ENCODE assay signal across 22 mouse cellular contexts in the genomic region with DNA sequence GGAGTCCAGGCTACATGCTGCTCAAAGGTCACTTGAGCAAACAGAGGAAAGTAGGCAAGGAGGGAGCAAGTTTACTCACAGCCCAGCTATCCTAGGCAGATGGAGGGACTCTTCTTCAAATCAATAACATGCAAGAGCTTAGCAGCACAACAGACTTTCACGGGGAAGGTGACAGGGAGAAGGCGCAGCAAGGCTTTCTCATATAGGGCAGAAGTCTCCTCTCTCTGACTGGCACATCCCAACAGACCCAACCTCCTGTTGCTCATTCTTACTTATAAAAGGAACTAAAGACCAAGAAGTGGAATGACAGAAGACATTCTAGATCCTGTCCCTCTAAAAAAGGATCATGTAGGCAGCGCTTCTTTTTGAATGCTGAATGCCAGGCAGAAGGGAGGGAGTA.
"Had no signal": no experiment of that assay in that cellular context is flagged by ENCODE, and none has a peak within 500 bp of the region (broad histone marks: within the 10 kb centered on the region; RNA-seq: fewer than 3 reads in every experiment).

No protein-coding gene starts in this region.

- DNase-seq: kidney, adult 8-10 months; kidney, postnatal 10 days; kidney, postnatal 36 days; left cerebral cortex, postnatal 4 days; liver; lung, adult 18-20 months; lung, postnatal 10 days; lung, postnatal 36 days; right cerebral cortex, postnatal 14 days; right cerebral cortex, postnatal 4 days; thymus, adult 2 months; thymus, postnatal 14 days; thymus, postnatal 4 days had no signal

- H3K9ac ChIP-seq: kidney, embryonic 15.5 days; limb, embryonic 13.5 days; liver, embryonic 12.5 days; liver, embryonic 15.5 days; lung, embryonic 15.5 days; midbrain, embryonic 13.5 days had no signal

- H3K4me3 ChIP-seq: kidney, embryonic 15.5 days; limb, embryonic 13.5 days; liver, embryonic 12.5 days; liver, embryonic 15.5 days; lung, embryonic 15.5 days; megakaryocyte, embryonic 14.5 days; midbrain, embryonic 10.5 days; midbrain, embryonic 13.5 days had no signal

- H3K27me3 ChIP-seq: kidney, embryonic 15.5 days; limb, embryonic 13.5 days; liver, embryonic 12.5 days; liver, embryonic 15.5 days; lung, embryonic 15.5 days; midbrain, embryonic 13.5 days had no signal

- H3K4me1 ChIP-seq: kidney, embryonic 15.5 days; liver, embryonic 12.5 days; liver, embryonic 15.5 days; lung, embryonic 15.5 days; midbrain, embryonic 10.5 days; midbrain, embryonic 13.5 days had no signal

- H3K4me2 ChIP-seq: kidney, embryonic 15.5 days; limb, embryonic 13.5 days; liver, embryonic 12.5 days; liver, embryonic 15.5 days; lung, embryonic 15.5 days; midbrain, embryonic 13.5 days had no signal

- H3K36me3 ChIP-seq: kidney, embryonic 15.5 days; limb, embryonic 13.5 days; liver, embryonic 12.5 days; liver, embryonic 15.5 days; lung, embryonic 15.5 days; midbrain, embryonic 10.5 days; midbrain, embryonic 13.5 days had no signal

- H3K27ac ChIP-seq: kidney, embryonic 15.5 days; limb, embryonic 13.5 days; liver, embryonic 12.5 days; liver, embryonic 15.5 days; lung, embryonic 15.5 days; midbrain, embryonic 10.5 days; midbrain, embryonic 13.5 days; stomach, postnatal 0 days had no signal

- ATAC-seq: liver, embryonic 12.5 days; midbrain, embryonic 13.5 days had no signal

- H3K9me3 ChIP-seq: kidney, embryonic 15.5 days; liver, embryonic 12.5 days; liver, embryonic 15.5 days; lung, embryonic 15.5 days; midbrain, embryonic 13.5 days had no signal
